Mouse (Mus musculus): ENCODE measurements around the gene Efna3.
A peak's percentile ranks its signal among the peaks of the same experiment; 100 is the strongest.

Gene Efna3

DNA sequence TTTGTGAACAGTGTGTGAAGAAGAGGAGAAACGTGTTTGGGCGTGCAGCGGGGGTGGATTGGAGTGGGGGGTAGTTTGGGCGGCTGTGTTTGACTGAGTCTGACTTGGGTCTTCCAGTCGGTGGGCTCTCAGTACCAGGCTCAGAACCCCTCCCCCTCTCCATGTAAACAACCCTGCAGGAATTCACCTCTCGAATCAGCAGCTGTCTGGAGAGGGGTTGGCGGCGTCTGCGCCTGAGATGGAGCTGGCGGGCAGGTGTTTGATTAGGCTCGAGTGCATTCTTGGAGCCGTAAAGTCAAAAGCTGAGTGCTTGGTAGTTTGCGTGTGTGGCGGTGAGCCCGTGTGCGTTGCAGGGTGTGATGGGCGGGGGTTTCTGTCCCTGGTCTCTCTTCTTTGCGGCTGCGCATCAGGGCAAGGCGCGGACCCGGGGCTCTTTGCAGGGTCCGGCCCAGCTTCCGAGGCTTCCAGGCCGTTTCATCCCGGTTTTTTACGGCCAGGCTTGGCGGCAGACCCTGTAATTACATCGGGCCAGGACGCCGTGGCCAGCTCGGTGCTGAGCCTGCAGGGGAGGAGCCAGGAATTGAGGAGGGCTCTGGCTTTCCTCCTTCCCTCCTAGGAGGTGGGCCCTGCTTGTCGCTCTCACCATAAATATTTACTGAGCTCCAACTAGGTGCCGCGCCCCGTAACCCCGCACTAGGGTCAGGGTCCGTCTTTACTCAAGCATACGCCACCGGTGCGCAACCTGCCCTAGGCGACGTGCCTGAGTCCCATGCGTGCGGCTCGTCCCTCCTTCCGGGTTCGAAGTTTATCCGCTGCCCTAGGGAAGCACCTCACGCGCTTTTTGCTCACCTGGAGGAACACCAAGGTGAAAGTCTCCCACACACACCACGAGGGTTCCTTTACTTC, 41.9 kb downstream of the Efna3 start, which contains the start of gene Efna1:
Gene Efna1 (minus strand): TSS at position 537 of the 906 bp plus-strand sequence.
- H3K27me3 ChIP-seq (ENCODE audit: insufficient read depth, low read length): peaks cover 55% of the 10 kb centered on the region
- TF ChIP-seq CTCF (conservative IDR thresholded peaks at IDR 0.05; ENCODE audit: low read length) (no peak), NANOG (IDR thresholded peaks at IDR 0.05; ENCODE audit: borderline replicate concordance, low read length) (no peak), POU5F1 (IDR thresholded peaks at IDR 0.05; ENCODE audit: borderline replicate concordance, low read length) (no peak)
- H3K36me3 ChIP-seq (ENCODE audit: insufficient read depth, low read length): 0 out of 2 replicates have a peak, but pooled peaks cover 3% of the 10 kb centered on the region
- H3K4me3 ChIP-seq (replicated peaks; ENCODE audit: low read length): peak within 1 kb of the TSS; percentile 80
- peaks cover 87% of the 10 kb centered on the region for H3K4me1 ChIP-seq (replicated peaks; ENCODE audit: low read depth, low read length)
- H3K9me3 ChIP-seq (ENCODE audit: low read length): no peaks in the 10 kb centered on the region

DNA sequence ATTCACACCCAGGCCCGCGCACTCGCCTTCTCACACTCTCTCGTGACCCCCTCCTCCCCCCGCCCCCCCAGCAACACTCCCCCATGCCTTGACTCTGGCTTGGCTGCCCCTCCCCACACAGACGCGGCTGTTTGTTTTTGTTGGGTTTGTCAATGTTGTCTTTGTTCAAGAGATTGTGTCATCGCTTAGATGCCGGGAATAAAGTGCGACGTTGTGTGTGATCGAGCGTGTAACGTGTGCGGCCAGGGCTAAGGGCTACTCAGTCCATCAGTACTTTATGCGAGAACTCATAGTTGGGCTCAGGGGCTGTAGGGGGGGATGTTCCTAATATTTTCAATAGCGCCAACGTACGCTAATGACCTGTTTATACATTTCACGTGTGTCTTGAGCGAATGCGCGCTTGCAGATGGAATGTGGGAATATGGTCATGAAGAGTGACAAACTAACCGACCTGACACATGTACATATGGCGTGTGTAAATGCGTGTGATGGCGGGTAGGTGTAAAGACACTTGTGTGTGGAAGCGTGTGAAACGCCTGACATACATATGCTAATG, 42.6 kb downstream of the Efna3 start:
- TF ChIP-seq CTCF (conservative IDR thresholded peaks at IDR 0.05; ENCODE audit: low read length) (no peak), POU5F1 (IDR thresholded peaks at IDR 0.05; ENCODE audit: borderline replicate concordance, low read length) (no peak), NANOG (IDR thresholded peaks at IDR 0.05; ENCODE audit: borderline replicate concordance, low read length) (no peak)
- Histone ChIP-seq H3K27me3 (ENCODE audit: insufficient read depth, low read length) (peaks cover 61% of the 10 kb centered on the region), H3K4me3 (replicated peaks; ENCODE audit: low read length) (peak overlapping the region; percentile 80), H3K36me3 (ENCODE audit: insufficient read depth, low read length) (peaks cover 10% of the 10 kb centered on the region), H3K4me1 (replicated peaks; ENCODE audit: low read depth, low read length) (peaks cover 80% of the 10 kb centered on the region), H3K9me3 (ENCODE audit: low read length) (no peaks in the 10 kb centered on the region)

DNA sequence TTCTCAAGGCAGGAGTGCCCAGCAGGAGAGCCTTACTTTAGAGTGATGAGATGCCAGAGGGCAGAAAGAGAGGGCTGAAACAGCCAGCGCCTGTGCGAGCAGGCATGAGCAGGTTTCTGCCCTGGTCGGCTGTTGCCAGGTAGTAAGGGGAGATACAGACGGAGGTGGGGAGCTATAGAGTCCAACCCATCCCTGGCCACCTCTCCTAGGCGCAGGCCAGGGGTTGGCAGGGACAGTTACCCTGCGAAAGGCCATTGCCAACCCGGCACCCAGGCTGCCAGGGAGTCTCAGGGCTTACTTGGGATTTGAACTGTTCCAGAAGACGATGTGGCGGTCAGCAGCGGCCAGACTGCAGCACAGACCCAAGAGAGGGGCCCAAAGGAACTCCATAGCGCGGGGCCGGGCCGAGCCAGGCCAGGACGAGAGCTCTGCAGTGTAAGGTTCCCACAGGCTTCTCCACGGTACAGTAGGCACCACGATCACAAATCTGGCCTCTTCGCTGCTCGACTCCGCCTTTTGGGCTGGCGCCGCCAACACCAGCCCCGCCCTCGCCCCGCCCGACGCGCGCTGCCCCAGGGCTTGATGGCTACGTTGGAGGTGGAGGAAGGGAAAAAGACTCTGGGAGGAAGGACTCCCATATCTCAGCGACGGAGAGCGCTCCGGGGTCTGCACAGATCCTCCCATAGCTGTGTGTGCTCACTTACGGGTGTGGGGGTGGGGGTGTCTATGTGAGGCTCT, 43.4 kb downstream of the Efna3 start:
- H3K4me3 ChIP-seq (replicated peaks; ENCODE audit: low read length): peak overlapping the region; percentile 80
- TF ChIP-seq CTCF (conservative IDR thresholded peaks at IDR 0.05; ENCODE audit: low read length) (no peak), POU5F1 (IDR thresholded peaks at IDR 0.05; ENCODE audit: borderline replicate concordance, low read length) (no peak), NANOG (IDR thresholded peaks at IDR 0.05; ENCODE audit: borderline replicate concordance, low read length) (no peak)
- peaks cover 11% of the 10 kb centered on the region for H3K36me3 ChIP-seq (ENCODE audit: insufficient read depth, low read length)
- peaks cover 62% of the 10 kb centered on the region for H3K27me3 ChIP-seq (ENCODE audit: insufficient read depth, low read length)
- no peaks in the 10 kb centered on the region for H3K9me3 ChIP-seq (ENCODE audit: low read length)
- peaks cover 72% of the 10 kb centered on the region for H3K4me1 ChIP-seq (replicated peaks; ENCODE audit: low read depth, low read length)

DNA sequence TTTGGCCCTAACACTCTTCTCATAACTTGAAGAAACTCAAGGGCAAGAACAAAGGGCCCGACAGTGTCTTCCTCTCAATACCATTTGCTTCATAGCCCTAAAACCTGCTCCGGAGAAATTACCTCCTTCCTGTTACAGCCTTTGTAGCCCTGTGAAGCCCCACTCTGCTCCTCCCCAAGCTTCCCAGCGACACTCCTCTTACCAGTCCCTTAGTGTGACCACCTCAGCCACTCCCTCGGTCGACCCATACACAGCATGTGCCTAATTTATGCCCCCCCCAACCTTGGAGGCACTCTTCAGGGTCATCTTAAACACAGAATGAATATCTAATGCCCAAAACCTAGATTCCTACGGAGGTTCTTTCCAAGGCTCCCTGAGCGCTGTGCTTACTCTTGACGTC, 44.1 kb downstream of the Efna3 start:
- Histone ChIP-seq H3K9me3 (ENCODE audit: low read length) (no peaks in the 10 kb centered on the region), H3K4me3 (replicated peaks; ENCODE audit: low read length) (peak overlapping the region; percentile 80), H3K4me1 (replicated peaks; ENCODE audit: low read depth, low read length) (peaks cover 65% of the 10 kb centered on the region), H3K36me3 (ENCODE audit: insufficient read depth, low read length) (peaks cover 11% of the 10 kb centered on the region), H3K27me3 (ENCODE audit: insufficient read depth, low read length) (peaks cover 62% of the 10 kb centered on the region)
- TF ChIP-seq NANOG (IDR thresholded peaks at IDR 0.05; ENCODE audit: borderline replicate concordance, low read length): no peak
- no peak for TF ChIP-seq CTCF (conservative IDR thresholded peaks at IDR 0.05; ENCODE audit: low read length)
- no peak for TF ChIP-seq POU5F1 (IDR thresholded peaks at IDR 0.05; ENCODE audit: borderline replicate concordance, low read length)

DNA sequence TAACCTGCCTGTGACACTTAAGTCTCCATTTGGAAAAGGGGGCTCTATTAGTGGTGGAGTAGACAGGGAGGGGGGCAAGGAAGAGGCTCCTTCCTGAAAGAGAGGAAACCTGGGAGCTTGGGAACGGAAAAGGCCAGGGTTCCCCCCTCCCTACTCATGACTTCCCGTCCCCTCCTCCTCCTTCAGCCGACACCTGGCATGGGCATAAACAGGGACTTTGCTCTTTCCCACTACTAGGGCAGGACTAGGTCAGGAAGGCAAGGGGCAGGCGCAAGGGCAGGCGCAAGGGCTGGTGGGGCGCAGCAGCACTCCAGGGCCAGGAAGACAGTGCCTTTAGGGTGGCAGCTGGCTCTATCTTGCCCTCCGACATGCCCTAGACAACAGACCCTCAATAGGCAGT, 44.7 kb downstream of the Efna3 start:
- H3K27me3 ChIP-seq (ENCODE audit: insufficient read depth, low read length): peaks cover 62% of the 10 kb centered on the region
- peaks cover 11% of the 10 kb centered on the region for H3K36me3 ChIP-seq (ENCODE audit: insufficient read depth, low read length)
- peaks cover 64% of the 10 kb centered on the region for H3K4me1 ChIP-seq (replicated peaks; ENCODE audit: low read depth, low read length)
- H3K4me3 ChIP-seq (replicated peaks; ENCODE audit: low read length): peak overlapping the region; percentile 80
- no peaks in the 10 kb centered on the region for H3K9me3 ChIP-seq (ENCODE audit: low read length)
- TF ChIP-seq POU5F1 (IDR thresholded peaks at IDR 0.05; ENCODE audit: borderline replicate concordance, low read length) (no peak), CTCF (conservative IDR thresholded peaks at IDR 0.05; ENCODE audit: low read length) (no peak), NANOG (IDR thresholded peaks at IDR 0.05; ENCODE audit: borderline replicate concordance, low read length) (no peak)

DNA sequence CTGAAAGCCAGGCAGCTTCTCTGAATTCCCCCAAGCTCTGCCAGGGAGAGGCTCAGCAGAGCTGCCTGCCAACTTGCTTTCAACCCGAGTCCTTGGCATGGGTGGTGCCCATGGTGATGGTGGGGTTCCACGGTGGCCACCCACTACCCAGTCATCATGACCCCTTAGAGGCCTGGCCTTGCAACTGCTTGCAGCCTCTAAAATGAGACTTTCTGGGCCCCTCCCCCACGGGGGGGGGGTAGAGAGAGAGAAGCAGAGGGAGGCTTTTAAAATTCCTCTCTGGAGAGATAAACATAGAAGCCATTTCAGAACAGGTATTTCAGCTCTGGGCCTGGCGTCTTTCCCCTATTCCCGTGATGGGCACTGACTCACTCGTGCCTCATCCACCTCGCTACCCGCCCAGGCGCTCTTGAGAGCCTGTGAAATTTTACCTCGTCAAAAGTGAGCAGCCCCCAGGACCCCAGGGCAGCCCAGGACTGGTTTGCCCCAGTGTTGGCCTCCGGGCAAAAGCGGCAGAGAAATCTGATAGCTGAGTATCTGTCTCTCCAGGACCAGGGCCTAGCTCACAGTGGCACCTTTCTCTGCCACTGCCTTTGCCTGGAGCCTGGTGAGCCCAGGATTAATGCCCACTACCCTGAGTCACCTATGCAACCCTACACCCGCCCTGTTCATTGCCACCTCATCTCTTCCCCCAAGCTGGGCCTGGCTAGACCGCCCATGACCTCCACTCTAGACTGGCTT, 45.3 kb downstream of the Efna3 start:
- no peak for TF ChIP-seq POU5F1 (IDR thresholded peaks at IDR 0.05; ENCODE audit: borderline replicate concordance, low read length)
- TF ChIP-seq NANOG (IDR thresholded peaks at IDR 0.05; ENCODE audit: borderline replicate concordance, low read length): no peak
- TF ChIP-seq CTCF (conservative IDR thresholded peaks at IDR 0.05; ENCODE audit: low read length): no peak
- no peaks in the 10 kb centered on the region for H3K9me3 ChIP-seq (ENCODE audit: low read length)
- H3K27me3 ChIP-seq (ENCODE audit: insufficient read depth, low read length): peaks cover 62% of the 10 kb centered on the region
- H3K4me1 ChIP-seq (replicated peaks; ENCODE audit: low read depth, low read length): peaks cover 62% of the 10 kb centered on the region
- H3K36me3 ChIP-seq (ENCODE audit: insufficient read depth, low read length): peaks cover 13% of the 10 kb centered on the region
- H3K4me3 ChIP-seq (replicated peaks; ENCODE audit: low read length): peak overlapping the region; percentile 80; the same call in 1 of the 2 replicates

DNA sequence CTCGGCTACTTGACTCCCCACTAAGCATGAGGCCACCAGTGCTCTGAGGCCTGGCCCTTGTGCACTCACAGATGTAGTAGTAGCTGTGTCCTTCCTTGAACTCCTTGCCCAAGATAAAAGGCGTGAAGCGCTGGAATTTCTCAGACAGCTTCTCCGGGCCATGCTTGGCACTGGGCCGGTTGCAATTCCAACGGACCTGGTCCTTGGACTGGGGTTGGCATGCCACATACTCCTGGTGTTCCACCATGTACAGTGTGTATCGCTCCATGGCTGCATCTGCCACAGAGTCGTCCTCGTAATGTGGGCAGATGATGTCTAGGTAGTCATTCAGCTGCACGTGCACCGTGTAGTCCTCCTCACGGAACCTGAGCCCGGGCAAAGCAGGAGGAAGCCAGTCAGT, 46.7 kb downstream of the Efna3 start:
- Histone ChIP-seq H3K27me3 (ENCODE audit: insufficient read depth, low read length) (peaks cover 57% of the 10 kb centered on the region), H3K4me1 (replicated peaks; ENCODE audit: low read depth, low read length) (peaks cover 61% of the 10 kb centered on the region), H3K9me3 (ENCODE audit: low read length) (no peaks in the 10 kb centered on the region), H3K36me3 (ENCODE audit: insufficient read depth, low read length) (peaks cover 13% of the 10 kb centered on the region), H3K4me3 (replicated peaks; ENCODE audit: low read length) (no peak overlapping the region)
- no peak for TF ChIP-seq NANOG (IDR thresholded peaks at IDR 0.05; ENCODE audit: borderline replicate concordance, low read length)
- TF ChIP-seq POU5F1 (IDR thresholded peaks at IDR 0.05; ENCODE audit: borderline replicate concordance, low read length): no peak
- no peak for TF ChIP-seq CTCF (conservative IDR thresholded peaks at IDR 0.05; ENCODE audit: low read length)
